Mouse (Mus musculus): ENCODE measurements around the gene Ptk6. TPM values are rescaled to one million over a fixed set of nuclear protein-coding genes. Genes with fewer than 3 reads are reported as not detected.

Gene Ptk6
- polyA plus RNA-seq, 1 experiment from 2014 or later: not detected

- Histone ChIP-seq H3K4me3 (replicated peaks; ENCODE audit: low read depth, low read length) (peak overlapping the region; percentile 48; the same call in 1 of the 2 replicates), H3K4me1 (ENCODE audit: control insufficient read depth, insufficient read depth, low read length) (peaks cover 31% of the 10 kb centered on the region)
- WGBS: 86% methylated on average over 8 of the region's 8 CpGs
Measured at GRCm38 (mm10) chr2:181154831-181155415, 47.7 kb downstream of the Ptk6 start.

GRCm38 (mm10) chr2:181154361-181154760 lies 48.2 kb downstream of the Ptk6 start:
- H3K27me3 ChIP-seq (ENCODE audit: control insufficient read depth, insufficient read depth, low read length): 0 out of 2 replicates have a peak, but pooled peaks cover 8% of the 10 kb centered on the region
- 89% methylated on average over 3 of the region's 3 CpGs for WGBS
- ATAC-seq (ENCODE audit: low FRiP score, low TSS enrichment): no peak

More at GRCm38 (mm10) chr2:181154831-181155415, 47.7 kb downstream of the Ptk6 start:
- Histone ChIP-seq H3K36me3 (ENCODE audit: control insufficient read depth, insufficient read depth, low read length) (peaks cover 17% of the 10 kb centered on the region), H3K9me3 (ENCODE audit: control insufficient read depth, low read length) (no peaks in the 10 kb centered on the region), H3K27ac (replicated peaks; ENCODE audit: low read depth, low read length) (no peak overlapping the region), H3K4me2 (ENCODE audit: low read length) (peak overlapping the region; percentile 69), H3K27me3 (ENCODE audit: control insufficient read depth, insufficient read depth, low read length) (0 out of 2 replicates have a peak, but pooled peaks cover 5% of the 10 kb centered on the region), H3K9ac (replicated peaks; ENCODE audit: low read length) (peak overlapping the region; percentile 3; the same call in 1 of the 2 replicates)
- DNase-seq: no peak
- ATAC-seq (ENCODE audit: low FRiP score, low TSS enrichment): no peak

GRCm38 (mm10) chr2:181153837-181154236 lies 48.8 kb downstream of the Ptk6 start:
- no peak overlapping the region for H3K4me3 ChIP-seq (replicated peaks; ENCODE audit: low read depth, low read length)
- 0 out of 2 replicates have a peak, but pooled peaks cover 8% of the 10 kb centered on the region for H3K27me3 ChIP-seq (ENCODE audit: control insufficient read depth, insufficient read depth, low read length)
- H3K4me1 ChIP-seq (ENCODE audit: control insufficient read depth, insufficient read depth, low read length): peaks cover 20% of the 10 kb centered on the region
- 0% methylated on average over 1 of the region's 1 CpGs for WGBS
- no peak overlapping the region for H3K9ac ChIP-seq (replicated peaks; ENCODE audit: low read length)
- H3K9me3 ChIP-seq (ENCODE audit: control insufficient read depth, low read length): no peaks in the 10 kb centered on the region
- H3K27ac ChIP-seq (replicated peaks; ENCODE audit: low read depth, low read length): no peak overlapping the region
- no peak for ATAC-seq (ENCODE audit: low FRiP score, low TSS enrichment)
- H3K36me3 ChIP-seq (ENCODE audit: control insufficient read depth, insufficient read depth, low read length): peaks cover 21% of the 10 kb centered on the region
- peak; percentile 41 for DNase-seq
- no peak overlapping the region for H3K4me2 ChIP-seq (ENCODE audit: low read length)

More at GRCm38 (mm10) chr2:181154361-181154760, 48.2 kb downstream of the Ptk6 start:
- 0 out of 2 replicates have a peak overlapping the region, but pooled peaks have one; percentile 3 for H3K9ac ChIP-seq (replicated peaks; ENCODE audit: low read length)
- H3K9me3 ChIP-seq (ENCODE audit: control insufficient read depth, low read length): no peaks in the 10 kb centered on the region
- peak overlapping the region; percentile 69 for H3K4me2 ChIP-seq (ENCODE audit: low read length)
- no peak overlapping the region for H3K27ac ChIP-seq (replicated peaks; ENCODE audit: low read depth, low read length)
- peaks cover 25% of the 10 kb centered on the region for H3K4me1 ChIP-seq (ENCODE audit: control insufficient read depth, insufficient read depth, low read length)
- H3K36me3 ChIP-seq (ENCODE audit: control insufficient read depth, insufficient read depth, low read length): peaks cover 21% of the 10 kb centered on the region
- H3K4me3 ChIP-seq (replicated peaks; ENCODE audit: low read depth, low read length): no peak overlapping the region
- DNase-seq: no peak

GRCm38 (mm10) chr2:181153131-181153530 lies 49.5 kb downstream of the Ptk6 start:
- no peak for ATAC-seq (ENCODE audit: low FRiP score, low TSS enrichment)
- H3K27me3 ChIP-seq (ENCODE audit: control insufficient read depth, insufficient read depth, low read length): 0 out of 2 replicates have a peak, but pooled peaks cover 8% of the 10 kb centered on the region
- H3K36me3 ChIP-seq (ENCODE audit: control insufficient read depth, insufficient read depth, low read length): peaks cover 21% of the 10 kb centered on the region
- no peaks in the 10 kb centered on the region for H3K9me3 ChIP-seq (ENCODE audit: control insufficient read depth, low read length)
- no peak overlapping the region for H3K27ac ChIP-seq (replicated peaks; ENCODE audit: low read depth, low read length)
- no peak overlapping the region for H3K9ac ChIP-seq (replicated peaks; ENCODE audit: low read length)
- H3K4me1 ChIP-seq (ENCODE audit: control insufficient read depth, insufficient read depth, low read length): peaks cover 23% of the 10 kb centered on the region
- DNase-seq: no peak
- H3K4me3 ChIP-seq (replicated peaks; ENCODE audit: low read depth, low read length): no peak overlapping the region
- 87% methylated on average over 1 of the region's 1 CpGs for WGBS
- no peak overlapping the region for H3K4me2 ChIP-seq (ENCODE audit: low read length)

GRCm38 (mm10) chr2:181152701-181153100 lies 49.9 kb downstream of the Ptk6 start:
- ATAC-seq (ENCODE audit: low FRiP score, low TSS enrichment): no peak
- Histone ChIP-seq H3K36me3 (ENCODE audit: control insufficient read depth, insufficient read depth, low read length) (peaks cover 21% of the 10 kb centered on the region), H3K4me1 (ENCODE audit: control insufficient read depth, insufficient read depth, low read length) (peaks cover 24% of the 10 kb centered on the region), H3K4me2 (ENCODE audit: low read length) (no peak overlapping the region), H3K9ac (replicated peaks; ENCODE audit: low read length) (no peak overlapping the region), H3K4me3 (replicated peaks; ENCODE audit: low read depth, low read length) (no peak overlapping the region), H3K27me3 (ENCODE audit: control insufficient read depth, insufficient read depth, low read length) (0 out of 2 replicates have a peak, but pooled peaks cover 8% of the 10 kb centered on the region), H3K9me3 (ENCODE audit: control insufficient read depth, low read length) (no peaks in the 10 kb centered on the region), H3K27ac (replicated peaks; ENCODE audit: low read depth, low read length) (no peak overlapping the region)
- WGBS: 93% methylated on average over 17 of the region's 17 CpGs
- no peak for DNase-seq

- H3K9me3 ChIP-seq (ENCODE audit: control insufficient read depth, low read length): no peaks in the 10 kb centered on the region
- no peak overlapping the region for H3K9ac ChIP-seq (replicated peaks; ENCODE audit: low read length)
- DNase-seq: no peak
- peaks cover 30% of the 10 kb centered on the region for H3K36me3 ChIP-seq (ENCODE audit: control insufficient read depth, insufficient read depth, low read length)
- WGBS: 76% methylated on average over 6 of the region's 6 CpGs
- H3K4me2 ChIP-seq (ENCODE audit: low read length): no peak overlapping the region
- H3K27me3 ChIP-seq (ENCODE audit: control insufficient read depth, insufficient read depth, low read length): peaks cover 13% of the 10 kb centered on the region; the same call in 1 of the 2 replicates
- no peak for ATAC-seq (ENCODE audit: low FRiP score, low TSS enrichment)
- no peak overlapping the region for H3K4me3 ChIP-seq (replicated peaks; ENCODE audit: low read depth, low read length)
- H3K4me1 ChIP-seq (ENCODE audit: control insufficient read depth, insufficient read depth, low read length): peaks cover 14% of the 10 kb centered on the region
- H3K27ac ChIP-seq (replicated peaks; ENCODE audit: low read depth, low read length): no peak overlapping the region
Measured at GRCm38 (mm10) chr2:181150281-181150680, 52.3 kb downstream of the Ptk6 start.

- peak overlapping the region; percentile 34 for H3K4me3 ChIP-seq (replicated peaks; ENCODE audit: low read depth, low read length)
- H3K9ac ChIP-seq (replicated peaks; ENCODE audit: low read length): peak overlapping the region; percentile 29; the same call in 1 of the 2 replicates
- H3K4me2 ChIP-seq (ENCODE audit: low read length): peak overlapping the region; percentile 69
- H3K9me3 ChIP-seq (ENCODE audit: control insufficient read depth, low read length): no peaks in the 10 kb centered on the region
- no peak overlapping the region for H3K27ac ChIP-seq (replicated peaks; ENCODE audit: low read depth, low read length)
- H3K36me3 ChIP-seq (ENCODE audit: control insufficient read depth, insufficient read depth, low read length): peaks cover 30% of the 10 kb centered on the region
- DNase-seq: peak; percentile 54
- H3K4me1 ChIP-seq (ENCODE audit: control insufficient read depth, insufficient read depth, low read length): peaks cover 10% of the 10 kb centered on the region; the same call in 1 of the 2 replicates
- H3K27me3 ChIP-seq (ENCODE audit: control insufficient read depth, insufficient read depth, low read length): peaks cover 13% of the 10 kb centered on the region; the same call in 1 of the 2 replicates
- no peak for ATAC-seq (ENCODE audit: low FRiP score, low TSS enrichment)
- 12% methylated on average over 31 of the region's 31 CpGs for WGBS
Measured at GRCm38 (mm10) chr2:181148318-181148955, 54.2 kb downstream of the Ptk6 start.

- H3K27me3 ChIP-seq (ENCODE audit: control insufficient read depth, insufficient read depth, low read length): peaks cover 13% of the 10 kb centered on the region; the same call in 1 of the 2 replicates
- under 1% methylated on average over 60 of the region's 61 CpGs for WGBS
- DNase-seq: peak; percentile 75
- H3K9ac ChIP-seq (replicated peaks; ENCODE audit: low read length): peak overlapping the region; percentile 29; the same call in 1 of the 2 replicates
- peak overlapping the region; percentile 34 for H3K4me3 ChIP-seq (replicated peaks; ENCODE audit: low read depth, low read length)
- ATAC-seq (ENCODE audit: low FRiP score, low TSS enrichment): 0 out of 2 replicates have a peak, but pooled peaks have one; percentile 29
- no peak overlapping the region for H3K27ac ChIP-seq (replicated peaks; ENCODE audit: low read depth, low read length)
- no peaks in the 10 kb centered on the region for H3K9me3 ChIP-seq (ENCODE audit: control insufficient read depth, low read length)
- peaks cover 23% of the 10 kb centered on the region for H3K36me3 ChIP-seq (ENCODE audit: control insufficient read depth, insufficient read depth, low read length)
- peaks cover 10% of the 10 kb centered on the region; the same call in 1 of the 2 replicates for H3K4me1 ChIP-seq (ENCODE audit: control insufficient read depth, insufficient read depth, low read length)
- H3K4me2 ChIP-seq (ENCODE audit: low read length): peak overlapping the region; percentile 69
Measured at GRCm38 (mm10) chr2:181147546-181148317, 54.9 kb downstream of the Ptk6 start.
